Mouse (Mus musculus) G1E (cell line): ENCODE measurements around the gene Epha2.

Experiments
- CTCF ChIP-seq: IDR thresholded peaks from 2 replicates; pipeline ENCODE4 v1.5.1; 2012; ENCODE audit warnings: low read depth, low read length, inconsistent platforms, mixed read lengths
- GATA1 ChIP-seq: IDR thresholded peaks from 2 replicates; pipeline ENCODE4 v1.6.1; 2012; ENCODE audit warnings: borderline replicate concordance, low read length, inconsistent platforms, mixed read lengths
- GATA2 ChIP-seq: IDR thresholded peaks from 2 replicates; pipeline ENCODE4 v1.6.1; 2012; ENCODE audit warnings: low read depth, low read length, inconsistent platforms, borderline replicate concordance
- POLR2AphosphoS5 ChIP-seq: IDR thresholded peaks from 2 replicates; pipeline ENCODE4 v1.6.1; 2012; ENCODE audit warnings: low read depth, low read length, inconsistent platforms; ENCODE audit not compliant: insufficient replicate concordance
- TAL1 ChIP-seq: conservative IDR thresholded peaks from 2 replicates; pipeline ENCODE4 v1.6.1; 2012; ENCODE audit warnings: low read depth, low read length, inconsistent platforms, mixed read lengths

DNA sequence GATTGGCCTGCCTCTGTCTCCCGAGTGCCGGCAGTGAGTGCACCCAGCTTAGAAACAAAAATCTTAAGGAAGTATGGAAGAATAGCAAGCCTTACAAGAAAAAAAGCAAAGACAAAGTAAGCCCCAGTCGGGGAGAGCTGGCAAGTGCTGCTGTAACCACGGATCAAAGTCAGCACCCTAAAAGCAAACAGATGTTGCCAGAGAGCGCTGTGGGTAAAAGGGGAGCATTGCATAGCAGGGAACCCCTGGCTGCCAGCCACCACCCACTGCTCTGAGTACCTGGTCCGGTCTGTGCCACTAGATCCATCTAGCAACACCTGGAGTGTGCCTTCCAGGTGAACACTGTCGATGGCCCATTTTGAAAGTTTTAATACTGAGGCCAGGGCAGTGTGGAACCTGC lies 31.2 kb downstream of the Epha2 start:
- TF ChIP-seq POLR2AphosphoS5 (no peak), CTCF (no peak), GATA1 (no peak), TAL1 (no peak), GATA2 (no peak)
